Mouse (Mus musculus) lung, embryonic 14.5 days (tissue): ENCODE measurements around the gene Ttc34. TPM values are rescaled to one million over a fixed set of nuclear protein-coding genes. Genes with fewer than 3 reads are reported as not detected.

Experiments used
- ATAC-seq: fragments of 200-750 bp; cut with Nextera tagmentation; 2 replicates; pipeline ENCODE4 v1.8.0; 2017; ENCODE audit warnings: mild to moderate bottlenecking, moderate TSS enrichment, moderate library complexity; ENCODE audit not compliant: insufficient read depth
- DNase-seq: peaks from one replicate; pipeline ENCODE4 v3.0.0-alpha.2; 2015
- H3K27ac ChIP-seq: fragments of 300-500 bp; sonication (generic); 2 replicates; pipeline ENCODE4 v1.5.1; 2014; ENCODE audit warnings: low read depth, mild to moderate bottlenecking, moderate library complexity
- H3K27me3 ChIP-seq: fragments of 300-500 bp; sonication (generic); 2 replicates; pipeline ENCODE4 v1.6.1; 2014; ENCODE audit warnings: low read length, control low read depth; ENCODE audit not compliant: insufficient read depth
- H3K36me3 ChIP-seq: fragments of 300-500 bp; sonication (generic); 2 replicates; pipeline ENCODE4 v1.6.1; 2014; ENCODE audit warnings: control low read depth; ENCODE audit not compliant: insufficient read depth
- H3K4me1 ChIP-seq: fragments of 300-500 bp; sonication (generic); 2 replicates; pipeline ENCODE4 v1.6.1; 2014; ENCODE audit warnings: antibody characterized with exemption, control low read depth; ENCODE audit not compliant: insufficient read depth
- H3K4me2 ChIP-seq: fragments of 300-500 bp; sonication (generic); 2 replicates; pipeline ENCODE4 v1.6.1; 2014; ENCODE audit warnings: mild to moderate bottlenecking
- H3K4me3 ChIP-seq: fragments of 300-500 bp; sonication (generic); 2 replicates; pipeline ENCODE4 v1.5.1; 2014; ENCODE audit warnings: low read depth, low read length
- H3K9ac ChIP-seq: fragments of 300-500 bp; sonication (generic); 2 replicates; pipeline ENCODE4 v1.6.1; 2014
- H3K9me3 ChIP-seq: fragments of 300-500 bp; sonication (generic); 2 replicates; pipeline ENCODE4 v1.6.1; 2016; ENCODE audit warnings: low read depth, low read length, control low read depth
- CTCF ChIP-seq: IDR thresholded peaks from 2 replicates; pipeline ENCODE4 v1.5.1; 2016; ENCODE audit warnings: antibody characterized with exemption, low read depth
- WGBS: fragments of 180-500 bp; shearing (Covaris S2); extraction: QIAGEN DNeasy Blood & Tissue Kit; methylation state at CpG from one replicate; pipeline ENCODE4 v1.1.7; 2014; 5-methylcytosine and 5-hydroxymethylcytosine counted together
- polyA plus RNA-seq: library from polyadenylated mRNA; unstranded; fragments of >200 nt; fragmentation: Nextera tagmentation; extraction: Ambion mirVana; gene quantifications from 2 replicates; pipeline ENCODE4 v1.2.1, GENCODE M21; 2014

Ttc34 gene
- polyA plus RNA-seq, 1 experiment from 2014 or later = 0.30 TPM

- no peak overlapping the region for H3K4me3 ChIP-seq
- no peak for TF ChIP-seq CTCF
- H3K4me1 ChIP-seq = peaks cover 8% of the 10 kb centered on the region; the same call in 1 of the 2 replicates
- no peaks in the 10 kb centered on the region for H3K27me3 ChIP-seq
- H3K27ac ChIP-seq = no peak overlapping the region
- WGBS = 84% methylated on average over 5 of the region's 5 CpGs
- no peak overlapping the region for H3K4me2 ChIP-seq
- no peak for ATAC-seq
- H3K9ac ChIP-seq = no peak overlapping the region
- no peaks in the 10 kb centered on the region for H3K9me3 ChIP-seq
- DNase-seq = no peak
- no peaks in the 10 kb centered on the region for H3K36me3 ChIP-seq
These were observed 29.1 kb downstream of the Ttc34 start for GRCm38 (mm10) chr4:154866391-154866790.

GRCm38 (mm10) chr4:154867257-154867656, 30.0 kb downstream of the Ttc34 start:
- Histone ChIP-seq H3K4me3 (no peak overlapping the region), H3K9ac (no peak overlapping the region), H3K36me3 (no peaks in the 10 kb centered on the region), H3K27me3 (no peaks in the 10 kb centered on the region), H3K9me3 (no peaks in the 10 kb centered on the region), H3K4me2 (no peak overlapping the region), H3K4me1 (peaks cover 8% of the 10 kb centered on the region; the same call in 1 of the 2 replicates), H3K27ac (no peak overlapping the region)
- DNase-seq (no peak), ATAC-seq (no peak)
- no peak for TF ChIP-seq CTCF
- 77% methylated on average over 6 of the region's 6 CpGs for WGBS

- H3K27me3 ChIP-seq = no peaks in the 10 kb centered on the region
- ATAC-seq (no peak), DNase-seq (no peak)
- no peak within 1 kb of the TSS for H3K9ac ChIP-seq
- no peak for TF ChIP-seq CTCF
- no peak within 1 kb of the TSS for H3K4me2 ChIP-seq
- H3K9me3 ChIP-seq = no peaks in the 10 kb centered on the region
- H3K36me3 ChIP-seq = no peaks in the 10 kb centered on the region
- H3K4me1 ChIP-seq = peaks cover 4% of the 10 kb centered on the region; the same call in 1 of the 2 replicates
- 85% methylated on average over 7 of the region's 7 CpGs for WGBS
- no peak within 1 kb of the TSS for H3K27ac ChIP-seq
- no peak within 1 kb of the TSS for H3K4me3 ChIP-seq
These were observed 32.2 kb downstream of the Ttc34 start, which contains the start of gene Mmel1 for GRCm38 (mm10) chr4:154869440-154869839. Gene Mmel1 (plus strand): TSS chr4:154869585.

DNA sequence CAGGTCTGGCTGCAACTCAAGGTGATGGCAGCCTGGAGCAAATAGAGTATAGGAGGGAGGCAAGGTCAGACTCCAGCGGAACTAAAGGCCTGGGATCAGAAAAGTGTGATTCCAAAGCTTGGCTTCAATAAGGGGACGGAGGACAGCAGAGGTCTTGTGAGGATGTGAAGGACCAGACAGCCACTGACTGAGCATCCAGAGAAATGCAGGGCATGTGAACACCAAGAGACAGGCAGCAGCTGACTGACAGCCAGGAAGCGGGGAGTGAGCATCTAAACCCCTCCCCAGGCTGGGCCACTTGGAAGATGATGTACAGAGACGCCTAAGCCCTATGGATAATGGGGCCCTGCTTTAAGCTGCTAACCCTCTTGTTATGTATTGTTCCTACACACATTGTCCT, 33.5 kb downstream of the Ttc34 start:
- TF ChIP-seq CTCF = no peak
- no peak overlapping the region for H3K4me3 ChIP-seq
- no peak overlapping the region for H3K4me2 ChIP-seq
- 71% methylated on average over 4 of the region's 4 CpGs for WGBS
- DNase-seq = no peak
- H3K9me3 ChIP-seq = no peaks in the 10 kb centered on the region
- no peak overlapping the region for H3K9ac ChIP-seq
- no peaks in the 10 kb centered on the region for H3K27me3 ChIP-seq
- H3K36me3 ChIP-seq = no peaks in the 10 kb centered on the region
- H3K4me1 ChIP-seq = no peaks in the 10 kb centered on the region
- ATAC-seq = no peak
- no peak overlapping the region for H3K27ac ChIP-seq

- DNase-seq (peak; percentile 26), ATAC-seq (peak; percentile 45)
- Histone ChIP-seq H3K4me1 (no peaks in the 10 kb centered on the region), H3K4me3 (no peak overlapping the region), H3K9ac (no peak overlapping the region), H3K27ac (no peak overlapping the region), H3K9me3 (no peaks in the 10 kb centered on the region), H3K4me2 (no peak overlapping the region), H3K27me3 (no peaks in the 10 kb centered on the region), H3K36me3 (no peaks in the 10 kb centered on the region)
- TF ChIP-seq CTCF = peak; percentile 47
- 1% methylated on average over 13 of the region's 13 CpGs for WGBS
These were observed 34.5 kb downstream of the Ttc34 start for GRCm38 (mm10) chr4:154871757-154872251.

- Histone ChIP-seq H3K4me1 (no peaks in the 10 kb centered on the region), H3K4me2 (no peak overlapping the region), H3K27ac (no peak overlapping the region), H3K9me3 (no peaks in the 10 kb centered on the region), H3K9ac (no peak overlapping the region), H3K27me3 (no peaks in the 10 kb centered on the region), H3K36me3 (no peaks in the 10 kb centered on the region), H3K4me3 (no peak overlapping the region)
- TF ChIP-seq CTCF = no peak
- WGBS = 60% methylated on average over 6 of the region's 6 CpGs
- no peak for ATAC-seq
- no peak for DNase-seq
These were observed 35.9 kb downstream of the Ttc34 start for GRCm38 (mm10) chr4:154873186-154873585.

GRCm38 (mm10) chr4:154877864-154878548, 40.7 kb downstream of the Ttc34 start:
- Histone ChIP-seq H3K4me1 (no peaks in the 10 kb centered on the region; the same call in 1 of the 2 replicates), H3K27me3 (no peaks in the 10 kb centered on the region), H3K9ac (peak overlapping the region; percentile 24), H3K36me3 (no peaks in the 10 kb centered on the region), H3K27ac (peak overlapping the region; percentile 69), H3K4me2 (peak overlapping the region; percentile 54), H3K4me3 (peak overlapping the region; percentile 17), H3K9me3 (no peaks in the 10 kb centered on the region)
- DNase-seq (peak; percentile 98), ATAC-seq (peak; percentile 97)
- 7% methylated on average over 18 of the region's 18 CpGs for WGBS
- peak; percentile 94 for TF ChIP-seq CTCF
